Mouse (Mus musculus): Measurements from ENCODE around the gene Agpat1. TPM values are rescaled to one million over a fixed set of nuclear protein-coding genes. Genes with fewer than 3 reads are reported as not detected.

The Agpat1 gene
- polyA plus RNA-seq, 1 experiment from 2014 or later, result 56.0 TPM

DNA sequence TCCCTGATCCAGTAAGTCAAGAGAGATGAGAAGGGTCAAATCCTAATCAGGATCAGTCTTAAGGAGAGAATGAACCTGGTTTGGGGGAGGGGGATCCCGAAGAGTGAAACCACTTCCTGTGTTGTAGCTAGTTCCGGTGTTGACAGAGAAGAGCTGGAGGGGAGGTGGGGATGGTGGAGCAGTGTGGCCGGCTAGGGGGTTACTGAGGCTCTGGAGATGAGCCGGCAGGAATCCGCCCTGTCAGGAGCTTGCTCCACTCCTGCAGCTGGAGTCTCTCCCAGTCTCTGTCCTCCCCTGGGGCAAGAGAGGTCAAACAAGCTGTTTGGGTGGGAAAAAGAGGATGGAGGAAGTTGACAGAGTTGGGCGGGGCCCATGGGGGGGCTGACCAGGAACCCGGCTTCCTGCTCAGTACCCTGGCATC lies 14.4 kb upstream of the Agpat1 start, which contains the start of gene Gpsm3:
Gene Gpsm3 (plus strand): TSS at position 126 of the 421 bp plus-strand sequence.
- Histone ChIP-seq H3K27ac (ENCODE audit: low read length) (peak within 1 kb of the TSS; percentile 98), H3K4me1 (replicated peaks; ENCODE audit: control insufficient read depth, insufficient read depth, low read length) (peaks cover 55% of the 10 kb centered on the region), H3K4me3 (ENCODE audit: low read length) (peak within 1 kb of the TSS; percentile 23), H3K36me3 (ENCODE audit: control insufficient read depth, insufficient read depth, low read length) (peaks cover 7% of the 10 kb centered on the region; the same call in 1 of the 2 replicates), H3K9ac (ENCODE audit: low read length) (peak within 1 kb of the TSS; percentile 50), H3K27me3 (ENCODE audit: control insufficient read depth, insufficient read depth, low read depth, low read length) (no peaks in the 10 kb centered on the region), H3K9me3 (ENCODE audit: control insufficient read depth, low read length) (no peaks in the 10 kb centered on the region), H3K4me2 (ENCODE audit: low read depth, low read length) (peak within 1 kb of the TSS; percentile 83)
- WGBS, result 10% methylated on average over 7 of the region's 7 CpGs
- ATAC-seq (ENCODE audit: low read depth), result no peak

GRCm38 (mm10) chr17:34590154-34590987 lies 13.7 kb upstream of the Agpat1 start:
- Histone ChIP-seq H3K4me3 (ENCODE audit: low read length) (peak overlapping the region; percentile 64), H3K36me3 (ENCODE audit: control insufficient read depth, insufficient read depth, low read length) (peaks cover 13% of the 10 kb centered on the region), H3K4me2 (ENCODE audit: low read depth, low read length) (peak overlapping the region; percentile 83), H3K27me3 (ENCODE audit: control insufficient read depth, insufficient read depth, low read depth, low read length) (no peaks in the 10 kb centered on the region), H3K27ac (ENCODE audit: low read length) (peak overlapping the region; percentile 98), H3K9ac (ENCODE audit: low read length) (peak overlapping the region; percentile 50), H3K9me3 (ENCODE audit: control insufficient read depth, low read length) (no peaks in the 10 kb centered on the region), H3K4me1 (replicated peaks; ENCODE audit: control insufficient read depth, insufficient read depth, low read length) (peaks cover 62% of the 10 kb centered on the region)
- no peak for ATAC-seq (ENCODE audit: low read depth)
- WGBS, result 63% methylated on average over 15 of the region's 15 CpGs

- Histone ChIP-seq H3K9me3 (ENCODE audit: control insufficient read depth, low read length) (no peaks in the 10 kb centered on the region), H3K27me3 (ENCODE audit: control insufficient read depth, insufficient read depth, low read depth, low read length) (no peaks in the 10 kb centered on the region), H3K27ac (ENCODE audit: low read length) (peak within 1 kb of the TSS; percentile 98), H3K4me1 (replicated peaks; ENCODE audit: control insufficient read depth, insufficient read depth, low read length) (peaks cover 65% of the 10 kb centered on the region), H3K4me2 (ENCODE audit: low read depth, low read length) (peak within 1 kb of the TSS; percentile 83), H3K9ac (ENCODE audit: low read length) (peak within 1 kb of the TSS; percentile 97), H3K36me3 (ENCODE audit: control insufficient read depth, insufficient read depth, low read length) (peaks cover 18% of the 10 kb centered on the region), H3K4me3 (ENCODE audit: low read length) (peak within 1 kb of the TSS; percentile 64)
- WGBS, result 5% methylated on average over 21 of the region's 21 CpGs
- ATAC-seq (ENCODE audit: low read depth), result peak; percentile 4; the same call in 1 of the 2 replicates
These were observed 12.8 kb upstream of the Agpat1 start, which contains the start of gene Pbx2 for GRCm38 (mm10) chr17:34591029-34591993. Pbx2 (plus strand) TSS chr17:34591266.

GRCm38 (mm10) chr17:34591994-34592375 lies 12.1 kb upstream of the Agpat1 start:
- H3K27ac ChIP-seq (ENCODE audit: low read length), result peak overlapping the region; percentile 98
- peak; percentile 58 for ATAC-seq (ENCODE audit: low read depth)
- H3K4me3 ChIP-seq (ENCODE audit: low read length), result peak overlapping the region; percentile 64
- peaks cover 18% of the 10 kb centered on the region for H3K36me3 ChIP-seq (ENCODE audit: control insufficient read depth, insufficient read depth, low read length)
- WGBS, result 1% methylated on average over 19 of the region's 35 CpGs
- peak overlapping the region; percentile 97 for H3K9ac ChIP-seq (ENCODE audit: low read length)
- H3K4me2 ChIP-seq (ENCODE audit: low read depth, low read length), result peak overlapping the region; percentile 83
- H3K9me3 ChIP-seq (ENCODE audit: control insufficient read depth, low read length), result no peaks in the 10 kb centered on the region
- H3K4me1 ChIP-seq (replicated peaks; ENCODE audit: control insufficient read depth, insufficient read depth, low read length), result peaks cover 69% of the 10 kb centered on the region
- H3K27me3 ChIP-seq (ENCODE audit: control insufficient read depth, insufficient read depth, low read depth, low read length), result no peaks in the 10 kb centered on the region

- under 1% methylated on average over 29 of the region's 32 CpGs for WGBS
- H3K4me1 ChIP-seq (replicated peaks; ENCODE audit: control insufficient read depth, insufficient read depth, low read length), result peaks cover 69% of the 10 kb centered on the region
These were observed 11.2 kb upstream of the Agpat1 start for GRCm38 (mm10) chr17:34592581-34593549.

DNA sequence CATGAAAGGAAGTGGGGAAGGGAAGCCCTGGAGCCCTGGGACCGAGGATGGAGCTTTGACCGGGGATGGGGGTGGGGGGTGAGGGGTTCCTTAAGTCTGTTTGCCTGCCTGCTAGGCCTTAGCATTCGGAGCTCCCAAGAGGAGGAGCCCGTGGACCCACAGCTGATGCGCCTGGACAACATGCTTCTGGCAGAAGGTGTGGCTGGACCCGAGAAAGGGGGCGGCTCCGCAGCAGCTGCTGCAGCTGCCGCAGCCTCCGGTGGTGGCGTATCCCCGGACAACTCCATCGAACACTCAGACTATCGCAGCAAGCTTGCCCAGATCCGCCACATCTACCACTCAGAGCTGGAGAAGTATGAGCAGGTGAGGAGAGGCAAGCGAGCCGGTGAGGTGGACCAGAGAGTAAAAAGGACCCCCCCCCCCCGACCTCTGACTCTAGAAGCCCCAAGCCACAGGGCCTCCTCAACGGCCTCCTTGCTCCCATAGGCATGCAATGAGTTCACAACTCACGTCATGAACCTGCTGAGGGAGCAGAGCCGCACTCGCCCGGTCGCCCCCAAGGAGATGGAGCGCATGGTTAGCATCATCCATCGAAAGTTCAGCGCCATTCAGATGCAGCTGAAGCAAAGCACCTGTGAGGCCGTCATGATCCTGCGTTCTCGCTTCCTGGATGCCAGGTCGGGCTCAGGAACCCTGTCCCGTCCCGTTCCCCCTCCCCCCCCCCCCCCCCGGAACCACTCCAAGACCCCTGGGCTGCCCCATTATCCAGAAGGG lies 10.1 kb upstream of the Agpat1 start:
- Histone ChIP-seq H3K36me3 (ENCODE audit: control insufficient read depth, insufficient read depth, low read length) (peaks cover 18% of the 10 kb centered on the region), H3K27me3 (ENCODE audit: control insufficient read depth, insufficient read depth, low read depth, low read length) (no peaks in the 10 kb centered on the region), H3K4me1 (replicated peaks; ENCODE audit: control insufficient read depth, insufficient read depth, low read length) (peaks cover 67% of the 10 kb centered on the region), H3K9ac (ENCODE audit: low read length) (peak overlapping the region; percentile 97), H3K27ac (ENCODE audit: low read length) (peak overlapping the region; percentile 98; the same call in 1 of the 2 replicates), H3K4me3 (ENCODE audit: low read length) (peak overlapping the region; percentile 64), H3K9me3 (ENCODE audit: control insufficient read depth, low read length) (no peaks in the 10 kb centered on the region), H3K4me2 (ENCODE audit: low read depth, low read length) (peak overlapping the region; percentile 83)
- 36% methylated on average over 31 of the region's 34 CpGs for WGBS
- ATAC-seq (ENCODE audit: low read depth), result no peak

More at GRCm38 (mm10) chr17:34592581-34593549, 11.2 kb upstream of the Agpat1 start:
- Histone ChIP-seq H3K4me2 (ENCODE audit: low read depth, low read length) (peak overlapping the region; percentile 83), H3K27ac (ENCODE audit: low read length) (peak overlapping the region; percentile 98), H3K9ac (ENCODE audit: low read length) (peak overlapping the region; percentile 97), H3K4me3 (ENCODE audit: low read length) (peak overlapping the region; percentile 64), H3K27me3 (ENCODE audit: control insufficient read depth, insufficient read depth, low read depth, low read length) (no peaks in the 10 kb centered on the region), H3K9me3 (ENCODE audit: control insufficient read depth, low read length) (no peaks in the 10 kb centered on the region), H3K36me3 (ENCODE audit: control insufficient read depth, insufficient read depth, low read length) (peaks cover 18% of the 10 kb centered on the region)
- ATAC-seq (ENCODE audit: low read depth), result peak; percentile 8

- Histone ChIP-seq H3K9ac (ENCODE audit: low read length) (no peak overlapping the region), H3K4me3 (ENCODE audit: low read length) (no peak overlapping the region), H3K27ac (ENCODE audit: low read length) (peak overlapping the region; percentile 35; the same call in 1 of the 2 replicates), H3K36me3 (ENCODE audit: control insufficient read depth, insufficient read depth, low read length) (peaks cover 26% of the 10 kb centered on the region), H3K27me3 (ENCODE audit: control insufficient read depth, insufficient read depth, low read depth, low read length) (no peaks in the 10 kb centered on the region), H3K4me2 (ENCODE audit: low read depth, low read length) (no peak overlapping the region; the same call in 1 of the 2 replicates), H3K4me1 (replicated peaks; ENCODE audit: control insufficient read depth, insufficient read depth, low read length) (peaks cover 50% of the 10 kb centered on the region), H3K9me3 (ENCODE audit: control insufficient read depth, low read length) (no peaks in the 10 kb centered on the region)
- ATAC-seq (ENCODE audit: low read depth), result no peak
- WGBS, result 38% methylated on average over 8 of the region's 8 CpGs
These were observed 8.0 kb upstream of the Agpat1 start for GRCm38 (mm10) chr17:34596098-34596497.

Data from lung, embryonic 16.5 days (tissue).